Mouse (Mus musculus) liver, embryonic 16.5 days (tissue): ENCODE measurements around the gene Polg2. TPM values are rescaled to one million over a fixed set of nuclear protein-coding genes. Genes with fewer than 3 reads are reported as not detected.

Experiments
- ATAC-seq: fragments of 200-750 bp; cut with Nextera tagmentation; 2 replicates; pipeline ENCODE4 v1.8.0; 2017; ENCODE audit warnings: low read depth, mild to moderate bottlenecking, moderate number of reproducible peaks, moderate library complexity
- H3K27ac ChIP-seq: fragments of 300-500 bp; sonication (generic); 2 replicates; pipeline ENCODE4 v1.5.1; 2014; ENCODE audit warnings: mild to moderate bottlenecking, low read length
- H3K27me3 ChIP-seq: fragments of 300-500 bp; sonication (generic); 2 replicates; pipeline ENCODE4 v1.6.1; 2014; ENCODE audit warnings: low read depth, low read length, mixed read lengths; ENCODE audit not compliant: control insufficient read depth, insufficient read depth
- H3K36me3 ChIP-seq: fragments of 300-500 bp; sonication (generic); 2 replicates; pipeline ENCODE4 v1.6.1; 2014; ENCODE audit warnings: mild to moderate bottlenecking; ENCODE audit not compliant: control insufficient read depth, insufficient read depth
- H3K4me1 ChIP-seq: fragments of 300-500 bp; sonication (generic); 2 replicates; pipeline ENCODE4 v1.6.1; 2014; ENCODE audit warnings: low read depth, low read length, mixed read lengths; ENCODE audit not compliant: control insufficient read depth
- H3K4me2 ChIP-seq: fragments of 300-500 bp; sonication (generic); 2 replicates; pipeline ENCODE4 v1.6.1; 2014; ENCODE audit warnings: low read depth, low read length, mixed read lengths
- H3K4me3 ChIP-seq: fragments of 300-500 bp; sonication (generic); 2 replicates; pipeline ENCODE4 v1.5.1; 2014; ENCODE audit warnings: low read depth, mild to moderate bottlenecking, low read length
- H3K9ac ChIP-seq: fragments of 300-500 bp; sonication (generic); 2 replicates; pipeline ENCODE4 v1.6.1; 2014; ENCODE audit warnings: low read depth, low read length
- H3K9me3 ChIP-seq: fragments of 300-500 bp; sonication (generic); replicated peaks from 2 replicates; pipeline ENCODE4 v1.6.1; 2016; ENCODE audit warnings: low read length; ENCODE audit not compliant: control insufficient read depth
- whole genome bisulfite sequencing: fragments of 180-500 bp; shearing (Covaris S2); extraction: QIAGEN DNeasy Blood & Tissue Kit; methylation state at CpG from one replicate; pipeline ENCODE4 v1.1.7; 2014; ENCODE audit not compliant: insufficient replicate concordance; 5-methylcytosine and 5-hydroxymethylcytosine counted together
- polyA plus RNA-seq: library from polyadenylated mRNA; unstranded; fragments of >200 nt; fragmentation: Nextera tagmentation; extraction: Ambion mirVana; gene quantifications from 2 replicates; pipeline ENCODE4 v1.2.1, GENCODE M21; 2015

Gene Polg2
- polyA plus RNA-seq, 1 experiment from 2014 or later = 4.0 TPM

GRCm38 (mm10) chr11:106777395-106777794, 1.9 kb downstream of the Polg2 start:
- Histone ChIP-seq H3K9me3 (no peaks in the 10 kb centered on the region), H3K36me3 (peaks cover 30% of the 10 kb centered on the region), H3K27me3 (no peaks in the 10 kb centered on the region), H3K27ac (no peak overlapping the region; the same call in 1 of the 2 replicates), H3K9ac (no peak overlapping the region), H3K4me1 (peaks cover 11% of the 10 kb centered on the region), H3K4me3 (no peak overlapping the region), H3K4me2 (peak overlapping the region; percentile 93; the same call in 1 of the 2 replicates)
- no peak for ATAC-seq
- WGBS = 81% methylated on average over 3 of the region's 3 CpGs

GRCm38 (mm10) chr11:106776960-106777359, 2.4 kb downstream of the Polg2 start:
- no peaks in the 10 kb centered on the region for H3K9me3 ChIP-seq
- H3K4me2 ChIP-seq = no peak overlapping the region
- ATAC-seq = no peak
- WGBS = 70% methylated on average over 4 of the region's 4 CpGs
- H3K9ac ChIP-seq = no peak overlapping the region
- H3K27ac ChIP-seq = no peak overlapping the region
- H3K4me3 ChIP-seq = no peak overlapping the region
- no peaks in the 10 kb centered on the region for H3K27me3 ChIP-seq
- peaks cover 27% of the 10 kb centered on the region for H3K36me3 ChIP-seq
- H3K4me1 ChIP-seq = peaks cover 11% of the 10 kb centered on the region

GRCm38 (mm10) chr11:106773061-106773460, 6.3 kb downstream of the Polg2 start:
- peaks cover 46% of the 10 kb centered on the region for H3K36me3 ChIP-seq
- WGBS = 84% methylated on average over 9 of the region's 9 CpGs
- H3K9ac ChIP-seq = no peak overlapping the region
- no peak overlapping the region for H3K27ac ChIP-seq
- H3K4me2 ChIP-seq = no peak overlapping the region
- H3K27me3 ChIP-seq = no peaks in the 10 kb centered on the region
- peaks cover 3% of the 10 kb centered on the region for H3K4me1 ChIP-seq
- no peak for ATAC-seq
- no peaks in the 10 kb centered on the region for H3K9me3 ChIP-seq
- H3K4me3 ChIP-seq = no peak overlapping the region

- no peak for ATAC-seq
- Histone ChIP-seq H3K9ac (no peak overlapping the region), H3K4me2 (no peak overlapping the region), H3K4me1 (no peaks in the 10 kb centered on the region), H3K27ac (no peak overlapping the region), H3K4me3 (no peak overlapping the region), H3K36me3 (peaks cover 54% of the 10 kb centered on the region), H3K9me3 (no peaks in the 10 kb centered on the region), H3K27me3 (no peaks in the 10 kb centered on the region)
- 67% methylated on average over 9 of the region's 9 CpGs for WGBS
Measured at GRCm38 (mm10) chr11:106770195-106770974, 9.0 kb downstream of the Polg2 start.

- peaks cover 44% of the 10 kb centered on the region for H3K36me3 ChIP-seq
- H3K9me3 ChIP-seq = no peaks in the 10 kb centered on the region
- WGBS = 80% methylated on average over 4 of the region's 4 CpGs
Measured at GRCm38 (mm10) chr11:106767516-106767915, 11.8 kb downstream of the Polg2 start.

GRCm38 (mm10) chr11:106766611-106767162, 12.7 kb downstream of the Polg2 start:
- no peak overlapping the region for H3K27ac ChIP-seq
- ATAC-seq = no peak
- H3K36me3 ChIP-seq = peaks cover 41% of the 10 kb centered on the region
- 79% methylated on average over 4 of the region's 4 CpGs for WGBS
- no peak overlapping the region for H3K4me2 ChIP-seq
- no peaks in the 10 kb centered on the region for H3K27me3 ChIP-seq
- H3K4me1 ChIP-seq = no peaks in the 10 kb centered on the region; the same call in none of the 2 replicates
- H3K4me3 ChIP-seq = no peak overlapping the region
- no peak overlapping the region for H3K9ac ChIP-seq
- H3K9me3 ChIP-seq = no peaks in the 10 kb centered on the region

More at GRCm38 (mm10) chr11:106767516-106767915, 11.8 kb downstream of the Polg2 start:
- ATAC-seq = no peak
- H3K9ac ChIP-seq = no peak overlapping the region
- no peak overlapping the region for H3K4me2 ChIP-seq
- no peak overlapping the region for H3K4me3 ChIP-seq
- no peaks in the 10 kb centered on the region for H3K27me3 ChIP-seq
- no peak overlapping the region for H3K27ac ChIP-seq
- H3K4me1 ChIP-seq = no peaks in the 10 kb centered on the region; the same call in none of the 2 replicates

- ATAC-seq = no peak
- no peaks in the 10 kb centered on the region for H3K27me3 ChIP-seq
- H3K36me3 ChIP-seq = peaks cover 14% of the 10 kb centered on the region
- no peak overlapping the region for H3K9ac ChIP-seq
- H3K4me1 ChIP-seq = no peaks in the 10 kb centered on the region; the same call in none of the 2 replicates
- no peak overlapping the region for H3K4me2 ChIP-seq
- peak overlapping the region; percentile 66; the same call in 1 of the 2 replicates for H3K27ac ChIP-seq
- WGBS = 37% methylated on average over 9 of the region's 9 CpGs
- no peaks in the 10 kb centered on the region for H3K9me3 ChIP-seq
- no peak overlapping the region for H3K4me3 ChIP-seq
Measured at GRCm38 (mm10) chr11:106762800-106763185, 16.5 kb downstream of the Polg2 start.

GRCm38 (mm10) chr11:106762139-106762799, 17.1 kb downstream of the Polg2 start:
- WGBS = 10% methylated on average over 5 of the region's 5 CpGs

More at GRCm38 (mm10) chr11:106762139-106762799, 17.1 kb downstream of the Polg2 start:
- Histone ChIP-seq H3K27ac (peak overlapping the region; percentile 66), H3K4me1 (no peaks in the 10 kb centered on the region; the same call in none of the 2 replicates), H3K27me3 (no peaks in the 10 kb centered on the region), H3K9ac (no peak overlapping the region), H3K4me3 (no peak overlapping the region), H3K4me2 (no peak overlapping the region), H3K36me3 (peaks cover 9% of the 10 kb centered on the region), H3K9me3 (no peaks in the 10 kb centered on the region)
- peak; percentile 32; the same call in 1 of the 2 replicates for ATAC-seq
